Mouse (Mus musculus) kidney, postnatal 14 days (tissue): ENCODE data around the gene Kif11.

Experiments
- DNase-seq: peaks from one replicate; pipeline ENCODE4 v3.0.0; 2022; ENCODE audit warnings: mixed read lengths

Kif11 gene

DNA sequence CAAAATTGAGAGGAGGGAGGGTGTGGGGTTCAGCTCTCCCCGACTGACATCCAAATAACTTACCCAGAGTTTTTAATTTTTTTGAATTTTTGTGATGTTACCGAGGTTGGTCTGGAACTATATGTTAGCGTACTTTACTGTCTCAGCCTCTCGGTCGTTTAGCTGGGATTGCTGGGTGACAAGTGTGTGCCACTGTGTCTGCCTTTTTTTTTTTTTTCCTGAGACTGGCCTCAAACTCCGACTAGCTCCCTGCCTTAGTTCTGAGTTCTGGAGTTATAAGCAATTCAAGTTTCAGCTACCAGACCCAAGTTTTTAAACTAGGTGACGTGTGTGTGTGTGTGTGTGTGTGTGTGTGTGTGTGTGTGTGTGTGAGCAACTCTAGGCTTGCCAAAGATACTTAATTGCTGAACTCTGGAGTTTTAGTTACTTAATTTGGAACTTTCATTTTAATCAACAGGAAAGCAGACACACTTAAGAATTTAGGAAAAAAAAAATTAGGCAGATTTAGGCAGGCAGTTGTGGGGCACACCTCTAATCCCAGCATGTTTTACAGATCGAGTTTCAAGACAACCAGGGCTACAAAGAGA, 1.3 kb downstream of the Kif11 start:
- no peak for DNase-seq

DNA sequence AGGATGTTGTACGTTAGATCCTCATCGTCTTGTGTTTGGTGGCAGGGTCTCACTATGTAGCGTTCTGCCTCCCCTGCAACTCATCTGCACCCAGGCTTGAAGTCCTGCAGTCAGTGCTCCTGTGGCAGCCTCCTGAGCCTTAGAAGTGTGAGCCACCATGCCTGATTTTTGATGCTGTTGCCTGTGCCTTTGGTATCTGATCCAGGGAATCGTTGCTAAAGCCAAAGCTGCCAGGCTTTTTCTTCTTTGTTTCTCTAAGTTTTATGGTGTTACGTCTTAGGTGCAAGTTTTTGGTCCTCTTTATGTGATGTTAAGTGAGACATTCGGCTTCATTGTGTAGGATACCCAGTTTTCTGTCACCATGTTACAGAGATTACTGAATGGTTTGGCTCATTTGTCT, 2.6 kb downstream of the Kif11 start:
- DNase-seq = no peak

DNA sequence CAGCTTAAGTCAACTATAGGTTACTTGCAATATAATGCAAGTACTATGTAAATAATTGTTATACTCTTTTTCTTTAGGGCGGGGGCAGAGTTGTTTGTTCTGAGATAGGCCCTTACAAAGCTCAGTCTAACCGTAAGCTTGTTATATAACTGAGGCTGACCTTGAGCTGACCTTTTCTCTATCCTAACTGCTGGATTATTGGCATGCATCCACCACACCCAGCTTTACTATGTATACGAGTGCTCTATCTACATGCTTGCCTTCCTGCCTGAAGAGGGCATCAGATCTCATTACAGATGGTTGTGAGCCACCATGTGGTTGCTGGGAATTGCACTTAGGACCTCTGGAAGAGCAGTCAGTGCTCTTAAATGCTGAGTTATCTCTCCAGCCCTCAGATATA, 9.9 kb downstream of the Kif11 start:
- DNase-seq = no peak

DNA sequence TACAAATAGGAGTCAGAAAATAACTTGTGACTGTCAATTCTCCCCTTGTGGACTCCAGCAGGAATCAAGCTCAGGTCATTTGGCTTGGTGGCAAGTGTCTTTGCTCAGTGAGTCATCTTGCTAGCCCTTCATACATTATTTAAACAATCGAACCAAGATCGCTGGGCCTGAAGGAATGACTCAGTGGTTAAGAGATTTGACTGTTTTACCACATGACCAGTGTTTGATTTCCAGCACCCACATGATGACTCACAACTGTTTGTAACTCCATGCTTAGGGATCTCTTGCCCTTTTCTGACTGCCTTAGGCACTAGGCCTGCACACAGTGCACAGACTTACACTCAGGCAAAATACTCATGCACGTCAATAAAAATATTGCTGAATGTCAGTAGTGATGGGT, 15.7 kb downstream of the Kif11 start:
- no peak for DNase-seq

DNA sequence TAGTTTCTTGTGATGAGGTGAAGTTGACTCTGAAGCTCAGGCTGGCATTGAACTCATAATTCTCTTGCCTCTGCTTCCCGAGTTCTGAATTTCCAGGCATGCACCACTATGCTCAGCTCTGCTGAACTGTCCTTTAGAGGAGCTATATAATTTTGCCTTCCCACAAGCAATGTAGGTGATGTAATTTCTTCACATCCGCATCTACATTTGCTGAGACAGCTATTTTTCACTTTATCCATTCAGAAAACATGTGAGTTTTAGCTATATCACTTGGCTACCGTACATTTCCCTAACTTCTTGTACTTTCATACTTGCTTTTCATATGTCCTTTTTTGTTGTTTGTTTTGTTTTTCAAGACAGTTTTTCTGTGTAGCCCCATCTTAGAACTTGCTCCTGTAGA, 20.1 kb downstream of the Kif11 start:
- DNase-seq = no peak

DNA sequence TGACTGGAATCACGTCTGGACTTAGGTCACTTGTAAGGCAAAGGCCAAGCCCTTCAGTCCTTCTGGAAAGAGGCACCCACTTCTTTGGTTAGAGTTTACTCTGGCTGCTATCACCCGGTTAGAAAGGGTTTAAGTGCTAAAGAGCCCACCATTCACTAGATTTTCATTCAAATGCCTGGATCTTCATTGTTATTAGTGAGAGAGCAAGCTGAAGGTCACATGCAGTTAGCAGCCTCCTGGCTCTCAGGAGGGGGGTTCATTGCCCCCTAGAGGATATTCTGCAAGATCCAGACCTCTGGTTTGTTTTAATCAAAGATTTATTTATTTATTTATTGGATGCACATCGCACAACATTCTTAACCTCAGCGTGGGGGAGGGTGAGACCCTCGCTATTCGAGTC, 24.7 kb downstream of the Kif11 start:
- no peak for DNase-seq

DNA sequence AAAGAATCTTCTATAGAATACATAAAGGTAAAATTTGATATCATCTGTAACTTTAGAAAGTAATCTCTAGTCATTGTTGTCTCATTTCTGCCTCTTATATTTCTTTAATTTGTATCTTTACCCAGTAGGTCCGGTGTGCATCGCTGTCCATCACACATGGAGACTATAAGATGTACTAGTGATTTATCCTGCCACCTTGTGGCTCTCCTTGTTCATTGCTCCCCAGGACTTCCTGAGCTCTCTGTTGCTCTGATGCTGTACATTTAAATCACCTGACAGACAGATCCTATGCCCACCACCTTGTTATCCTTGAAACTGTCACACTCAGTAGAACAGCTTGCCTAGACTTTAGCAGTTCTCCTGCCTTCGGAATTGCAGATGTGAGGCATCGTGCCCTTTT, 42.1 kb downstream of the Kif11 start:
- peak; percentile 30 for DNase-seq

DNA sequence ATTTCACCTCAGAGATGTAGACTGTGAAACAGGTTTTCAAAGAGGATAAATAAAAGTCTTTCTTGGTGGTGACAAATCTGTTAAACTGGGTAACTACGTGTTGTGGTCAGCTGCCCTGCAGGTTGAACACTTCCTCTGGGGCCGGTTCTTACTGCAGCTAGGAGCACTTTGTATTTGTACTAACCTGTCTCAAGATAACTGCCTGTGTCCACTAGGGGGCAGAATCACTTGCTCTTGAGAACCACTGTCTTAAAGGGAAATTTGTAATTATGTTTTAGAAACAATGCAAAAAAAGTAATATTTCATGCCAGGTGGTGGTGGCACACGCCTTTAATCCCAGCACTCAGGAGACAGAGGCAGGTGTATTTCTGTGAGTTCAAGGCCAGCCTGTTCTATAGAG, 43.4 kb downstream of the Kif11 start:
- DNase-seq = peak; percentile 62

DNA sequence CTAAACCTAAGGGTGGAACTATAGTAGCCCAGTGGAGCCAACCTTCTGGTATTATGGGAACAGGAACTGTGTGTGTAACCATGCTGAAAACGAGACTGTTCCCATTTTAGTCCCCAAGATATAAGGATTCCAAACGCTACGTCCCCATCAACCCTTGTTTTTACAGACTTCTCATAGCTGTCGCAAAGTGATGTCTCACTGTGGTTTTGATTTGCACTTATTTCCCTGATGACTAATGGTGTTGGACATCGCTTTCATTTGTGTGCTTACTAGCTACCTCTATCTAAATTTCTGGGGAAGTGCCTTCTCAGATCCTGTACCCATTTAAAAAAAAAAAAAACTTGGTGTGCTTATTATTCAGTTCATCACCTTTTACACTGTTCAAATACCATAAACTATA, 52.4 kb downstream of the Kif11 start:
- DNase-seq = no peak

DNA sequence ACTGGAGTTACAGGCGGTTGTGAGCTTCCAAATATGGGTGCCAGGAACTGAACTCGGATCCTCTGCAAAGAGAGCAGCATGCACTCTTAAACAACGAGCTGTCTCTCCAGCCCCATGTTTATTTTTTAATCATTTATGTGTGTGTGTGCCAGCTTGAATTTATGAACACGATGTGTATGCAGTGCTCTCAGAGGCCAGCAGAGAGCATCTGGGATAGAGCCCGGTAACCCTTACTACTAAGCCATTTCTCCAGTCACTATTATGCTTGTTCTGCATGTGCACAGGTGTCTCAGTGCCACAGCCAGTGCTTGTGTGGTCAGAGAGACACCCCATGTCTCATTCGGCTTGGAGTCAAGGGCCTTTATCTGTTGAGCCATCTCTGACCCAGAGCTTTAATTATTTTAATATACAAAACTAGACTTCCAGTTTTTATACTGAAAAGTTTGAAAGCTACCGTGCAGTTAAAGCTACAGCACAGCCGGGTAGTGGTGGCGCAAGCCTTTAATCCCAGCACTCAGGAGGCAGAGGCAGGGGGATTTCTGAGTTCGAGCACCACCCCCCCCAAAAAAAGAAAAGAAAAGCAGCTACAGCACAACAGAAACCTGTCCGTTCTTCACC, 55.0 kb downstream of the Kif11 start:
- no peak for DNase-seq

DNA sequence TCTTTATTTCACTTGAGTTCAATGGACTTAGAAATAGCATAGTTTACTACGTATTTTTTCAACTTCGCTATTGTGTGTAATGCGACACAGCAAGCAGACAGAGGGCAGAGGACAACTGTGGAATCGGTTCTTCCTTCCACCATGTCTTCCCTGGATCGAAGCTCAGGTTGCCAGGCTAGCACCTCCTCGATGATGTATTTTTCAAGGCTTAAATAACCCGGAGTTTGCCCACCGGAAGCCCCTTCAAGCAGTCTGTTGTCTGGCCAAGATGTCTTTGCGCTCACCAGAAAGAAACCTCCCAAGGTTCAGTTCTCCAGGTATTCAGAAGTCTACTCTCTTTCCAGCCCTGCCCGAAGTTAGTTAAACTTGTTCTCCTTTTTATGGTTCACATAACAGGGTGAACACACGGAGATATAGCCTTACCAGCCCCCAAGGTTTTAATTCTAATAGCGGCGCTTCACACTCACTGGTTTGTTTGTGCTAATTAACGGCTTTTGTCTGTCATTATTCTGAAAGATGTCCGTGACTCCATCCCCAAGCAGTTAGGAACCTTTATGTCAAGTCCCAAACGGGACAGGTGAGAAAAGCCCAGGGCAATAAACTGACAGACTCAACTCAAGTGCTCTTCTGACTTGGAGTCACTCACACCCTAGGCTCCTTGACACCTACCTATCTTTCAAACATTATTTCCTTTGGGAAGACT, 56.8 kb downstream of the Kif11 start:
- no peak for DNase-seq

DNA sequence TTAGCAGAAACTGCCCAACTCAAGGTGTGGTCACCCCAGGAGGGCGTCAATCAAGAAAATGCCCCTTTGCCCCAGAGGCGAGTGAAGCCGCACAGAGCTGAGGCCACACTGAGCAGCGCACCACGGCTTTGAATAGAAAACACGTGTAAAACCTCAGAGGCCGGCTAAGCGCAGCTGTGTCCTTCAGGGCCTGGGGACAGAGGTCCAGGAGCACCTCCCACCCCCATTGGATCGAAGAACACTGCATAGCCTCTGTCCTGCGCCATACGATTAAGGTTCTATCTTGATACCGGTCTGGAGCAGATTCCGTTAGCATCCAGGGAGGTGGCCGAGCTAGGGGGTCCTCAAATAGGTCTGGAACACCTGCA, 57.7 kb downstream of the Kif11 start:
- DNase-seq = peak; percentile 29

DNA sequence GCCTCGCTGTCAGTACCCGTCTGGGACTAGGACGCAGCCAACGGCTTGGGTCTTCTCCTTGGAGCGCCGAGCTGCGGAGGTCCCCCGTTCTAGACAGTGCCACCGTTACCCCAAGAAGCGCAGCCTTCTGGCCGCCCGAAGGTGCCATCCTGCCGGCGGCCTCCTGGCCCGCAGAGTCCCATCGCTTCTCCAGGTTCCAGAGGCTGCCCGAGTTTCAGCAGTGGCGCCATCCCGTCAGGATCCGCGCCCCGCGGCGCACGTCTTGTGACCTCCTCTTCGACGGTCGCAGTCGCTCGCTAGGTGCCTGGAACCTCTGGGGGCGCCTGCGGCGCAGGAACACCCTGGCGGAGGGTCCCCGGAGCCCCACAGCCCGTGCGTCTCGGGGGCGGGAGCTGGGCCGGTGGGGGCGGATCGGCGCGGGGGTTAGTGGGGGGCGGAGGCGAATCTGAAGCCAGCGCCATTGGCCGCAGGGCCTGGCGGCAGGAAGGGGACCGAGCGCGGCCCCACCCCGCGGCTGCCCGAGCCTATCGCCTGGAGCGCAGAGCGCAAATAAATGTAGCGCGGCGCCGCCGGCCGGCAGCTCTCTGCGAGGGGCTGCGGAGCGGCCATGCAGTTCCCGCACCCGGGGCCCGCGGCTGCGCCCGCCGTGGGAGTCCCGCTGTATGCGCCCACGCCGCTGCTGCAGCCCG, 58.2 kb downstream of the Kif11 start, which contains the start of gene Hhex:
Gene Hhex, plus strand, starts transcription at position 548 of the 689 bp plus-strand sequence.
- DNase-seq = peak; percentile 91

DNA sequence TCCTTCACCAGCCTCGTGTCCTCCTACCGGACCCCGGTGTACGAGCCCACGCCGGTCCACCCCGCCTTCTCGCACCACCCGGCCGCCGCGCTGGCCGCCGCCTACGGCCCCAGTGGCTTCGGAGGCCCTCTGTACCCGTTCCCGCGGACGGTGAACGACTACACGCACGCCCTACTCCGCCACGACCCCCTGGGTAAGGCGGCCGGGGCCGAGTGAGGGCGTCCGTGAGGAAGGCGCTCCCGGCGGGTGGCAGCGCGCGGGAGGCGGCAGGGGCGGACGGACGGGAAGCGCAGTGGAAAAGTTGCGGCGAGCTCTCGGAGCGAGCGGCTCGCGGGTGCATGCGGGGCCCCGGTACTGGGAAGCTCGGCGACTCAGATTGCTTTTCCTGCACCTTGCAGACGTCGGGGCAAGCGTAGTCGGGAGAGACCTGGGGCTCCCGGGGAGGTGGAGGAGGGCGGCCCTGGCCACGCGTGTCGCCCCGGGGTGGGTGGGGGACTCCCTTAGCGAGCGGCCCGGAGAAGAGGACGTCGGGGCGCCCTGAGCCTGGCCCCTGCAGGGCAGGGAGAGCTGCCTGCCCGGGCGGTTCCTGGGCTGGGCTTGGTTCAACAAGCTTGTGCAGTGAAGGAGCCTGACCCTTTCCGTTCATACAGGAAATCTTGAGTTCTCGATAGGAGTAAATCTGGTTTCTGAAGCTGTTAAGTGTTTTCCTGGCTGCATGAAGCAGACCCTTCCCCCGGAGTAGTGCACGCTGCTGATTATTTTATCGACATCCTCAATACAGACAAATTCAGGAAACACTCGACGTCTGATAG, 59.0 kb downstream of the Kif11 start:
- DNase-seq = peak; percentile 68

DNA sequence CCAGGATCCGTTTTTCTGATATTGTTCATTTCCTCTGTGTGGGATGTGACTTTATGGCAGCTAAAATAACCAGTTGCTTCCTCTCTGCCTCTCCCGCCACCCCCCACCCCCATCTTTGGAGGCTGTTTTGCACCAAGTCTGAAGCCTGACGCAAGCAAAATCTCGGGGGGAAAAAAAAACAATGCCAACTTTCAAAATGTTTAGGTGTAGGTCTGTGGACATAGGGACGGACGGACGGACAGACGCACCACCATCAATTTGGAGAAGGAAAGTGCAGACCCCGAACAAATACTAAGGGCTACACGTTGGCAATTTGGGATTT, 59.6 kb downstream of the Kif11 start:
- DNase-seq = no peak

DNA sequence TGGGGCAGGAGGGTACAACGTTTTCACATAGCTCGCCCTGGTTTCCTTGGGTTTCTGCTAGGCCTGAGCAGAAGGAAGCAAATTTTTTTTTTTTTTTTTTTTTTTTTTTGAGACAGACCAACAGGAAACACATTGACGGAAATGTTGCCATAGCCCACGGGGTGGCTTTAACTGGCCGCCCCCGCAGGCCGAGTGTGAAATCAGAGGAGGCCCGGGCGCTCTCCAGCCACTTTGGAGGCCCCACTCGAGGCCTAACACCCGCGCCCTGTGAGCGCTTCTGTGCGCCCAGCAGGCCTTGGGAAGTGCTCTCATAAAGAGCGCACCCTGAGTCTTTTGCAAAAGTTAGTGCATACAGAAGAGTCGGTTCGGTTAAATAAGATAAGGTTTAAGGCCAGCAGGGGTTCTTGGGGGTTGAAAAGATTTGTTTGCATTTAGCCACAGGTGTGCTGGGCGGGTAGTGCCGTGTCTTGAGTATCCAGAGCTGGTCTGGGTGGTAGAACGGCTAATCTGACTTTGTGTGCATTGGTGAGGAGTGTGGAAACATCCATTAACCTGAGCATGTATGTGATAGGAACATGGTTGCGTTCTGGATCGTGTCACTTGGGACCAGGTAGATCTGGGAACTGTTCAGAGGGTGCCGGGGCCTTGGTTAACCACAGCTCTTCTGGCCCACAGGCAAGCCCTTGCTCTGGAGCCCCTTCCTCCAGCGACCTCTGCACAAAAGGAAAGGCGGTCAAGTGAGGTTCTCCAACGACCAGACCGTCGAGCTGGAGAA, 60.5 kb downstream of the Kif11 start:
- DNase-seq = peak; percentile 40

DNA sequence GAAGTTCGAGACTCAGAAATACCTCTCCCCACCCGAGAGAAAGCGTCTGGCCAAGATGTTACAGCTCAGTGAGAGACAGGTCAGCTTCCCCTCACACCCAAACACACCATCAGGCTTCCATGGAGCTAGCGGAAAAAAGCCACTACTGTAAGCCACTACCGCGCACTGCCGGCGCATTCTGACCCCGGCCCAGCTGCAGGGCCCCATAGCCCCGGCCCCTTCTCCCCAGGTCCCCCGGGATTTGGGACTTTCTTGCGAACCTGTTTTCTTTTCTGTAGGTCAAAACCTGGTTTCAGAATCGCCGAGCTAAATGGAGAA, 61.0 kb downstream of the Kif11 start:
- no peak for DNase-seq

DNA sequence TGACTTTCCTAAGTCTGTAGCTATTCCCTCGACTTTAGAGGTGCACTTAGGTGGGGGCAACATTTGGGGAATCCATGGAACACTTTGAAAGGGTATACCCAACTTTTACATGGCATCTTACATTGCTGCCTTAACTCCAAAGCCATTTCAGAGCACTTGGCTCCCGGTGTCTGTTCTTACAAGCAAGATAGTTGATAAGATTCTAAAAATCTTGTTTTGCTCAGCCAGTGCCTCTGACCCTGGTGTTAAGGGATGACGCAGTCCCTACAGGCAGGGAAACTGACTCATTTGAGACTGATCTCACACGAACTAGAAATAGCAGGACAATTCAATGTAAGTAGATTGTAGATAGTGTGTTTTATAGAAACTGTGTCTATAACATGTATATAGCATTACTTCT, 64.0 kb downstream of the Kif11 start:
- DNase-seq = no peak

DNA sequence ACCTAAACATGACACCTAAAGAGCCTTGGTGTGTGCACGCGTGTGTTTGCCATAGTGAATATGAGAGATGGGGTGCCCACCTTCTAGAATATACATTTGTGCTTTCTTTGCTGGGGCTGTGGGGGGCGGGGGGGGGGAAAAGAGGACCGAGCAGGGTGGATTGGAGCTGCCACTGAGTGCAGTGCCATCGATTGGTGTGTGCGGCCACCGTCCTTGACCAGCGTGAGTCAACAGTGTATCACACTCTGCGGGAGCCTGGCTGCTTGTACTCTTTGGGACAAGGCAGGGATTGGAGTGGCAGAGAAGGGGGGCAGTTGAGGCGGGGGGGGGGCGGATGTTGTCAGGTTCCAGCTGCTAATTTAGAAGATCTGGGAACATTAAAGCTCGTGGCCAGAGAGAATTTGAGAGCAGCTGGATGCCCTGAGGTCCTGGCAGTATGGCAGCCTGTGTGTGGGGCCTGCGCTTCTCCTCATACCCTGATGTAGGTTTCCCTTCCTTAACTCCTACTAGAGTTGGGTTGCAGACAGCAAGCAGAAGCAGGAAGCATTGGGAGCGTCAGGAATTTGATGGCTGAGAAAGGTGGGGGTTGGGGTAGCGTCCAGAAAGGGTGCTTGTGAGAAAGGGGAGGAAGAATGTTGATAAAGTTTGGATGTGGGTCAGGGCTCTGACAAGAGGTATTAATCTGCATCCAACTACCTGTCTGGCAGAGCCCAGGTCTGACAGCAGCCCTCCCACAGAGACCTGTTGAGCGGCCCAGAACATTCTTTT, 64.7 kb downstream of the Kif11 start:
- no peak for DNase-seq

DNA sequence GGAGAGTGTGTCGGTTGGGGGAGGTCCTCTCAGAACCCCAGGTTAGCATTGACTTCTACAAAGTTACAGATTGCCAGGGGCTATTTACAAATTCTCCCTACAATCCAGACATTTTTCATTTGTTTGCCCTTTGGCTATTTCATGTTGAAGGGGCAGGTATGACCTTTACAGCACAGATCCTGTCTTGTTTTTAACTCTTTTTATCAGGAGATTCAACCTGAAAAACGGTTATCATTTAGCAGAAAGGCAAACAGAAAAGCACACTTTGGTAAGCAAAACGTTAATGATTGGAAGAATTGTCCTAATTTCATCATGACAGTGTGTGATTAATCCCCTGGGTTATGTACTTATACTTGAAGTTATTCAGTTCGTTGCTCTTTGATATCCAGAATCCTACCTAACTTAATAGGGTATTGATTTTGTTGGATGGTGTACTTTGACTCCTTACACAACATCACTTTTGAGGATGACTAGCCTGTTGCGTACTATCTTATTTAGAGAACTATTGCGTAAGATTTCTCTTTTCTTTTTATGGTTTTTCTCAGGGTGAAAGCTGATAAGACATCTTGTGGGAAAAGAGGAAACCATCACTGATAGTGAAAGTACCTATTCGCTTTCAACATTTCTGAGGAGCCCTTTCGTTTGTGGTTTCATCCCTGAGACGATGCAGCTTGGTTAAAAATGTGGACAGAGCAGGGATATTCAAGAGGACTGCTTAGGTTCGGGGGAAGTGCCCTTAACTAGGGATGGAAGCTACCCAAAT, 66.5 kb downstream of the Kif11 start:
- no peak for DNase-seq

DNA sequence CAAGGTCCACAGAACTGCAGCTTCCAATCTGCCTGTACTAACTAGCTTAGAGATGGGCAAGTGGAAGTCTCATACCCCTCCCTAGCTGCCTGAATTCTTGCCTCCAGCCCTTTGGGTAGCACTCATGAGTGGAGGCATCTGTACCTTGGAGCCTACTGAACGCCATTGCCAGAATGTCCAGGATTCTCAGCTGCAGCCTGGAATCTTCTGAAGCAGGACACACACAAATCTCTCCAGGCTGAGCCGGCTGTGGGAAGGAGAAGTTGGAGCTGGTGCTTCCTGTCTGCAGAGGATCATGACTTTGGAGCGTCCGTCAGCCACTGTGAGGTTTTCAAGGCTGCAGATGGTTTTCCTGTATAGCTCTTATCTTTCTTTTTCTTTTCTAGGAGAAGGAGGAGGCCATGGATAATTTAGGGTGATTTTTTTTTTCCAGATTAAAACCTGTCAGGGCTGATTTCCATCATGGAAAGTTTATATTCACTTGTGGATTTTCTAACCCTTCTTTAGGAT, 67.5 kb downstream of the Kif11 start:
- no peak for DNase-seq
